Mouse (Mus musculus) lung, embryonic 16.5 days (tissue): Measurements from ENCODE around the gene Dhx16. TPM values are rescaled to one million over a fixed set of nuclear protein-coding genes. Genes with fewer than 3 reads are reported as not detected.

Source experiments
- ATAC-seq: fragments of 200-750 bp; cut with Nextera tagmentation; 2 replicates; pipeline ENCODE4 v1.8.0; 2017; ENCODE audit warnings: low read depth, mild to moderate bottlenecking, moderate library complexity
- H3K27ac ChIP-seq: fragments of 300-500 bp; sonication (generic); 2 replicates; pipeline ENCODE4 v1.5.1; 2014; ENCODE audit warnings: mild to moderate bottlenecking, control low read depth, low read length
- H3K27me3 ChIP-seq: fragments of 300-500 bp; sonication (generic); 2 replicates; pipeline ENCODE4 v1.6.1; 2014; ENCODE audit warnings: low read depth, low read length, mixed read lengths; ENCODE audit not compliant: control insufficient read depth, insufficient read depth
- H3K36me3 ChIP-seq: fragments of 300-500 bp; sonication (generic); 2 replicates; pipeline ENCODE4 v1.6.1; 2014; ENCODE audit warnings: low read length; ENCODE audit not compliant: control insufficient read depth, insufficient read depth
- H3K4me1 ChIP-seq: fragments of 300-500 bp; sonication (generic); replicated peaks from 2 replicates; pipeline ENCODE4 v1.6.1; 2014; ENCODE audit warnings: low read length, mixed read lengths; ENCODE audit not compliant: control insufficient read depth, insufficient read depth
- H3K4me2 ChIP-seq: fragments of 300-500 bp; sonication (generic); 2 replicates; pipeline ENCODE4 v1.6.1; 2014; ENCODE audit warnings: low read depth, low read length, control low read depth
- H3K4me3 ChIP-seq: fragments of 300-500 bp; sonication (generic); 2 replicates; pipeline ENCODE4 v1.5.1; 2014; ENCODE audit warnings: mild to moderate bottlenecking, low read length, control low read depth
- H3K9ac ChIP-seq: fragments of 300-500 bp; sonication (generic); 2 replicates; pipeline ENCODE4 v1.6.1; 2014; ENCODE audit warnings: low read length, control low read depth
- H3K9me3 ChIP-seq: fragments of 300-500 bp; sonication (generic); 2 replicates; pipeline ENCODE4 v1.6.1; 2016; ENCODE audit warnings: low read length; ENCODE audit not compliant: control insufficient read depth
- WGBS: fragments of 180-500 bp; shearing (Covaris S2); extraction: QIAGEN DNeasy Blood & Tissue Kit; methylation state at CpG from one replicate; pipeline ENCODE4 v1.1.7; 2014; 5-methylcytosine and 5-hydroxymethylcytosine counted together
- microRNA counts: library from miRNA; unstranded; fragments of <30 nt; microRNA quantifications from one replicate; lab custom pipeline; 2016
- microRNA-seq: library from miRNA; unstranded; fragments of <30 nt; microRNA quantifications from one replicate; pipeline ENCODE4, GENCODE M21; 2016
- polyA plus RNA-seq: library from polyadenylated mRNA; unstranded; fragments of >200 nt; fragmentation: Nextera tagmentation; extraction: Ambion mirVana; gene quantifications from 2 replicates; pipeline ENCODE4 v1.2.1, GENCODE M21; 2015

Gene Dhx16
- polyA plus RNA-seq, 1 experiment from 2014 or later, result 40.2 TPM

DNA sequence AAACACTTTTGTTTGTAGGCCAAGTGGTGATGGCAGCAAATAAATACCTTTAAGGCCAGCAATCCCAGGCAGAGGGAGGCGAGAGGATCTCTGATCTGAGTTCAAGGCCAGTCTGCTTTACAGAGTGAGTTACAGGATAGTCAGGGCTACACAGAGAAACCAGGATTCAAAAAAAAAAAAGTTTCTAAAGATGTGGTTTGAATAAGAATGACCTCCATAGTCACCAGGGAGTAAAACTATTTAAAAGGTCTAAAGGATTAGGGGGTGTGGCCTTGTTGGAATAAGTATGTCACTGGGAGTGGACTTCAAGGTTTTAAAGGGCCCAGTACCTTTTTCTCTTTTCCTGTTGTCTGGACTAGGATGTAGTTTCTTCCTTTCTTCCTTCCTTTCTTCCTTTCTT is 60.3 kb downstream of the Dhx16 start:
- Histone ChIP-seq H3K9ac (no peak overlapping the region), H3K4me2 (no peak overlapping the region), H3K9me3 (0 out of 2 replicates have a peak, but pooled peaks cover 2% of the 10 kb centered on the region), H3K4me1 (no peaks in the 10 kb centered on the region), H3K4me3 (no peak overlapping the region), H3K36me3 (no peaks in the 10 kb centered on the region), H3K27me3 (no peaks in the 10 kb centered on the region), H3K27ac (no peak overlapping the region)
- ATAC-seq, result no peak
- 67% methylated on average over 1 of the region's 1 CpGs for WGBS

MicroRNAs within 50 kb of the gene (microRNA counts, 519-probe panel; counts per million panel counts)
- microRNA mmu-miR-1894-3p (lab: Ali Mortazavi, UCI), result 1,363 counts per million, percentile 16 among the panel's probes with 10 or more counts
- 582 counts per million, percentile 4 among the panel's probes with 10 or more counts for microRNA mmu-miR-1894-5p (lab: Ali Mortazavi, UCI)

Small RNAs within 50 kb of the gene (microRNA-seq; reads per million reads assigned to microRNA genes)
- gene Gm28033 (not detected), gene Mir1894 (not detected)

Other genes starting within 250 kb of the Dhx16 start
- gene Mucl3, start 236.1 kb upstream of the Dhx16 start, polyA plus RNA-seq, result 1.7 and 1.9 TPM in 2 replicates
- gene Vars2, start 212.2 kb upstream of the Dhx16 start, polyA plus RNA-seq, result 22.8 and 25.4 TPM in 2 replicates
- 47.5 and 48.0 TPM in 2 replicates for gene Gtf2h4, start 206.1 kb upstream of the Dhx16 start, polyA plus RNA-seq
- gene Ddr1, start 175.2 kb upstream of the Dhx16 start, polyA plus RNA-seq, result 50.5 and 51.3 TPM in 2 replicates
- 21.9 and 31.7 TPM in 2 replicates for gene Ier3, start 58.1 kb upstream of the Dhx16 start, polyA plus RNA-seq
- gene Flot1, start 56.6 kb upstream of the Dhx16 start, polyA plus RNA-seq, result 57.8 and 65.1 TPM in 2 replicates
- gene Tubb5, start 41.5 kb upstream of the Dhx16 start, polyA plus RNA-seq, result 877 and 940 TPM in 2 replicates
- 20.6 and 22.3 TPM in 2 replicates for gene Mdc1, start 38.3 kb upstream of the Dhx16 start, polyA plus RNA-seq
- 65.6 and 67.9 TPM in 2 replicates for gene Nrm, start 18.5 kb upstream of the Dhx16 start, polyA plus RNA-seq
- 23.3 and 26.5 TPM in 2 replicates for gene Ppp1r18, start 14.2 kb upstream of the Dhx16 start, polyA plus RNA-seq
- 15.6 TPM in 2 replicates for gene 2310061I04Rik, start 17.6 kb downstream of the Dhx16 start, polyA plus RNA-seq
- gene Atat1, start 30.3 kb downstream of the Dhx16 start, polyA plus RNA-seq, result 62.6 and 62.7 TPM in 2 replicates
- gene Mrps18b, start 36.6 kb downstream of the Dhx16 start, polyA plus RNA-seq, result 67.5 and 73.1 TPM in 2 replicates
- gene Ppp1r10, start 36.6 kb downstream of the Dhx16 start, polyA plus RNA-seq, result 38.0 and 40.5 TPM in 2 replicates
- 70.6 and 82.5 TPM in 2 replicates for gene Abcf1, start 89.9 kb downstream of the Dhx16 start, polyA plus RNA-seq
- gene Gnl1, start 100.0 kb downstream of the Dhx16 start, polyA plus RNA-seq, result 43.1 and 44.7 TPM in 2 replicates
- gene Prr3, start 100.4 kb downstream of the Dhx16 start, polyA plus RNA-seq, result 27.5 and 29.7 TPM in 2 replicates
- gene H2-T24, start 140.7 kb downstream of the Dhx16 start, polyA plus RNA-seq, result 2.0 and 2.2 TPM in 2 replicates
- gene H2-T23, start 153.0 kb downstream of the Dhx16 start, polyA plus RNA-seq, result 7.2 and 11.7 TPM in 2 replicates
- 18.8 and 19.4 TPM in 2 replicates for gene H2-T22, start 162.9 kb downstream of the Dhx16 start, polyA plus RNA-seq
- not detected in 2 replicates for gene Gm6034, start 163.1 kb downstream of the Dhx16 start, polyA plus RNA-seq
- not detected in 2 replicates for gene Gm11127, start 178.6 kb downstream of the Dhx16 start, polyA plus RNA-seq
- not detected in 2 replicates for gene Gm19684, start 241.9 kb downstream of the Dhx16 start, polyA plus RNA-seq
- gene Gm7030, start 249.6 kb downstream of the Dhx16 start, polyA plus RNA-seq, result not detected in 2 replicates